Mouse (Mus musculus) forebrain, embryonic 10.5 days (tissue): ENCODE data around the gene Frmd5. TPM values are rescaled to one million over a fixed set of nuclear protein-coding genes. Genes with fewer than 3 reads are reported as not detected.

Experiments
- DNase-seq: peaks from one replicate; pipeline ENCODE4 v3.0.0-alpha.2; 2017; ENCODE audit warnings: low spot score; ENCODE audit errors: extremely low spot score
- H3K27ac ChIP-seq: fragments of 300-500 bp; sonication (generic); 2 replicates; pipeline ENCODE4 v1.5.1; 2016; ENCODE audit warnings: mild to moderate bottlenecking
- H3K27me3 ChIP-seq: fragments of 300-500 bp; sonication (generic); 2 replicates; pipeline ENCODE4 v1.6.1; 2016; ENCODE audit warnings: mild to moderate bottlenecking; ENCODE audit not compliant: poor library complexity, severe bottlenecking
- H3K36me3 ChIP-seq: fragments of 300-500 bp; sonication (generic); replicated peaks from 2 replicates; pipeline ENCODE4 v1.6.1; 2016; ENCODE audit warnings: mild to moderate bottlenecking, moderate library complexity
- H3K4me1 ChIP-seq: fragments of 300-500 bp; sonication (generic); 2 replicates; pipeline ENCODE4 v1.6.1; 2016
- H3K4me3 ChIP-seq: fragments of 300-500 bp; sonication (generic); 2 replicates; pipeline ENCODE4 v1.5.1; 2016; ENCODE audit warnings: mild to moderate bottlenecking, moderate library complexity
- H3K9me3 ChIP-seq: fragments of 300-500 bp; sonication (generic); 2 replicates; pipeline ENCODE4 v1.6.1; 2016; ENCODE audit warnings: mild to moderate bottlenecking, moderate library complexity
- WGBS: fragments of 180-500 bp; shearing (Covaris S2); methylation state at CpG from one replicate; pipeline ENCODE4 v1.1.7; 2016; 5-methylcytosine and 5-hydroxymethylcytosine counted together
- polyA plus RNA-seq: library from polyadenylated mRNA; unstranded; fragments of >200 nt; fragmentation: Nextera tagmentation; extraction: Ambion mirVana; gene quantifications from 2 replicates; pipeline ENCODE4 v1.2.1, GENCODE M21; 2016

Frmd5 gene
- polyA plus RNA-seq, 1 experiment from 2014 or later, result 13.9 TPM

DNA sequence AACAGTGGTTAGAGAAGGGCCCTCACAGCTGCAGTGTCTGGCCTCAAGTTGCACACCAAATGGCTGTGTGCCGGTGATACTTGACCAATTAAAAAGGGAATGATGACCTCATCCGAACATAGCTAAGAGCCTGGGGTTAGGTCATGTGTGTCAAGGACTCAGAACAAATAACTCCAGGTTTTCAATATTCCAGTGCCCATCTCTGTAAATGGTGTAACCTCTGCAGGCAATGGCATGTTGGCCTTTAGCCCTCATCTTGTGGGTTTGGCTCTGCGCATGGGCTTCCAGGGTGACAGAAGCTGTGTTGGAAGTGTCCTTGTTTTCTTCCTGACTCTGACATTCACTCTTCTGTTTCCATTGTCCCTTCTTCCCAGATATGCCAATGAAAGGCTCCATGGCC is 131.8 kb downstream of the Frmd5 start:
- H3K27me3 ChIP-seq, result no peaks in the 10 kb centered on the region
- whole genome bisulfite sequencing, result 84% methylated on average over 3 of the region's 3 CpGs
- no peak overlapping the region for H3K27ac ChIP-seq
- no peak overlapping the region for H3K4me3 ChIP-seq
- H3K4me1 ChIP-seq, result peaks cover 14% of the 10 kb centered on the region
- H3K9me3 ChIP-seq, result no peaks in the 10 kb centered on the region
- H3K36me3 ChIP-seq, result no peaks in the 10 kb centered on the region
- DNase-seq, result no peak

DNA sequence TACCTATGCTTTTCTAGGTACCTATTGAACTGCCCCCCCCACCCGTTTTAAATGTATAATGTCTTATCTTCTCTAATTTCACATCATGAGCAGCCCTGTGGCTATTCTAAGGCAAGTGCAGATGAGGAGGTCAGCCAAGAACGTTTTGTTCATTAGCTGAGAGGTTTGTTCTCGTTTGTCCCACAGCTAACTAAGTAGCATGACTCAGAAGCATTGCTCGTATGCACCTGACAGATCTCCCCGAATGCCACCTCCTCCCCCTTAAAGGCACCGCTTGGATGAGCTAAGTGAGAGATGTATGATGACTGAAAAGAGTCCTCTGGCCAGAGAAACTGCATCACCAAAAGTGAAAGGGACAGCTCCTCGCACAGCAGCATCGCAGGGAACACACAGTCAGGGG is 132.7 kb downstream of the Frmd5 start:
- H3K4me3 ChIP-seq, result no peak overlapping the region
- H3K9me3 ChIP-seq, result no peaks in the 10 kb centered on the region
- H3K4me1 ChIP-seq, result peaks cover 14% of the 10 kb centered on the region
- no peak overlapping the region for H3K27ac ChIP-seq
- WGBS, result 77% methylated on average over 8 of the region's 8 CpGs
- H3K27me3 ChIP-seq, result no peaks in the 10 kb centered on the region
- no peak for DNase-seq
- H3K36me3 ChIP-seq, result no peaks in the 10 kb centered on the region

DNA sequence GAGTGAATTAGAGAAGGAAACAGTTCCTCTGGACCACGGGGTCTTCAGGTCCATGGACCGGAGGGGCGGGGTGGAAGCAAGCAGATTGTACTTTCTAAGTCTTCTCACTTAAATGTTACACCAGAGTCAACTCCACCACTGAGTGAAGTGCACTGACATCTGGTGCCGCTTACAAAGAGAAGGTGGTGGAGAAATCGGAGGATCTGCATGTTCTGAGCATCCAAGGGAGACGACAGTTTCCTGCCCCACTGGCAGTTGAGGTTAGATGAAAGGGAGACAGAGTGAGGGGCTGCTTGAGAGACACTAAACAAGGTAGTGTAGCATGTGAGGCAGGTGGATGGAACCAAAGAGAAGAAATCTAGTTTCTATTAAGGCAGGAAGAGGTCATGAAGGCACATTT is 137.0 kb downstream of the Frmd5 start:
- DNase-seq, result no peak
- Histone ChIP-seq H3K4me3 (no peak overlapping the region), H3K4me1 (peaks cover 4% of the 10 kb centered on the region; the same call in 1 of the 2 replicates), H3K9me3 (no peaks in the 10 kb centered on the region), H3K36me3 (no peaks in the 10 kb centered on the region), H3K27me3 (no peaks in the 10 kb centered on the region), H3K27ac (no peak overlapping the region)
- WGBS, result 88% methylated on average over 6 of the region's 6 CpGs

DNA sequence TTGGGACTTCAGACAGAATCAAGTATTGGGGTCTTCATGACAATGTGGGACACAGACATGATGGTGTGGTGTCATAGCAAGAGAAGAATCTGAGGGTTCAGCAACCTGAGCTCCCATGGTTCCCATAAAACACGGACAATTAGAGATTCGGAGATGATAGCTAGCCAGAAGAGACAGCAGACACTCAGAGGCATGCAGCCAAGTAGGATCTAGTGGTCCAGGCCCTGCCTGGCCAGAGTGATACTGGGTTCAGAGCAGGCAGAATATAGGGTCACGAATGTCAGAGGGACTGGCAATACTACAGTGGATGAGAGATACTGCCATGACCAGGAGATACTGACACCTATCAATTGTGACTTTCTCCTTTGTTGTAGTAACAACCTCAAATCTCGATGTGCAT is 138.6 kb downstream of the Frmd5 start:
- Histone ChIP-seq H3K27me3 (no peaks in the 10 kb centered on the region), H3K36me3 (no peaks in the 10 kb centered on the region), H3K27ac (no peak overlapping the region), H3K4me3 (no peak overlapping the region), H3K4me1 (peaks cover 4% of the 10 kb centered on the region; the same call in 1 of the 2 replicates), H3K9me3 (no peaks in the 10 kb centered on the region)
- WGBS, result 93% methylated on average over 4 of the region's 4 CpGs
- DNase-seq, result no peak

DNA sequence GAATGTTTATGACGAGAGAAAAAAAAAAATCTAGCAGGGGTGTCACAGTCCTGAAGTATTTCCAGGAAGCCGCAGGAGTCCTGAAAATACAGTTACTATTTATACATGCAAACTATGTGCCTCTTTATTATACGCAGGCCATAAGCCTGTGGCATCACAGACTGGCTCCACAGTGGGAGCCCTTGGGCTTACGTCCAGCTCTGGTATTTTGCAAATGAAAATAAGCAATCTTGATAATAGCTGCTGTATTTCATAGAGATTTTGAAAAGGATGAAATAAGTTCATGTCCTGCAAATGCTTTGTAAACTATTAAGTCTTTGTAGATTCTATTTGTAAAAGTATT is 145.8 kb downstream of the Frmd5 start:
- 86% methylated on average over 4 of the region's 4 CpGs for WGBS
- no peaks in the 10 kb centered on the region for H3K27me3 ChIP-seq
- H3K9me3 ChIP-seq, result no peaks in the 10 kb centered on the region
- DNase-seq, result no peak
- H3K36me3 ChIP-seq, result no peaks in the 10 kb centered on the region
- no peak overlapping the region for H3K27ac ChIP-seq
- peaks cover 27% of the 10 kb centered on the region for H3K4me1 ChIP-seq
- no peak overlapping the region for H3K4me3 ChIP-seq

DNA sequence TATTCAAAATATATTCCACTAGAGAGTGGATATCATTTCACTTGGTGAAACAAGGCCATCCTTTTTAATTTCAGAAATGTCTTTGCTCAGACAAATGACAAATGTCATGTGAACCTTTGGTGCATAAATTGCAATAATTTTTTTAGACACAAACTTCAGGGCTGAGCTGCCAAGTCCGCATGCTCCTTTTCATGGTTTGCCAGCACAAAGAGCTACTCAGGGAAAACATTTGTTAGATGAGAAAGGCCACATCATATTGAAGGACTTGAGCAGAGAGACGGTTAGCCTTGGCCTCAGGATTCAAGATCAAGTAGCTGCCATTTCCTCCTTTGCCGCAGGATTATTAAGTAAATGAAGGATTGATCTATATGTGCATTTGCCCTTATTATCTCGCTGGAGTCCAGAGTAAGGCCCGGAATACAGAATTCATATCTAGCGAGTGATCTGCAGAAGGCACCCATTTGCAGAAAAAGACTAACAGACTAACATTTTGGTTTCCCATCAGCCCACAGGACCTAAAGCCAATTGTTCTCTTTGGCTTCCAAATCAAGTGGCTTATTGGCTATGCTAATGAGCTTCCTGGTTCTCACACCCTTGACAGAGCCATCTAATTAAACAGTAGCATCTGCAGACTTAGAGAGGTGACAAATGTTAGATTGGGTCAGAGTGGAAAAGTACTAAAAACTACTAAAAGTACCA is 146.3 kb downstream of the Frmd5 start:
- peaks cover 27% of the 10 kb centered on the region for H3K4me1 ChIP-seq
- H3K36me3 ChIP-seq, result no peaks in the 10 kb centered on the region
- 87% methylated on average over 6 of the region's 6 CpGs for WGBS
- DNase-seq, result no peak
- no peaks in the 10 kb centered on the region for H3K9me3 ChIP-seq
- no peak overlapping the region for H3K27ac ChIP-seq
- no peaks in the 10 kb centered on the region for H3K27me3 ChIP-seq
- H3K4me3 ChIP-seq, result no peak overlapping the region

DNA sequence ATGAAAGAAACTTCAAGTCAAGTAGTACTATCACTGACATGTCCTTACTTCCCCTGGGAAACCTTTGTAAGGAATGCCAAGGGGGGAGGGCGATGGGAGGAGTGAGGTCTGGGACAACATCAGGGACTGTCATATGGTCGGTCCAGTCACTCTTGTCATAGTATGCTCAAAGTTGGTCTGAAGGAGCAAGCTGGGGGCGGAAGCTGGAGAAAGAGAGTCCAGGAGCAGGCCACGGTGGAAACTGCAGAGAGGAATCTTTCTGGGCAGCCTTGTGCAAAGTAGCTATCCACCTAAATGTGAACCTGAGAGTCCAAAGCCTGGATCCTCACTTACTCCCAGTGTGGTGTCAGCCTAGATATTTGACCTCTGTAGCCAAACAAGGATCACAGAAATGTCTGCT is 147.5 kb downstream of the Frmd5 start:
- WGBS, result 90% methylated on average over 4 of the region's 4 CpGs
- H3K36me3 ChIP-seq, result no peaks in the 10 kb centered on the region
- H3K4me3 ChIP-seq, result no peak overlapping the region
- H3K27ac ChIP-seq, result no peak overlapping the region
- H3K4me1 ChIP-seq, result peaks cover 24% of the 10 kb centered on the region
- no peaks in the 10 kb centered on the region for H3K9me3 ChIP-seq
- H3K27me3 ChIP-seq, result no peaks in the 10 kb centered on the region
- no peak for DNase-seq

DNA sequence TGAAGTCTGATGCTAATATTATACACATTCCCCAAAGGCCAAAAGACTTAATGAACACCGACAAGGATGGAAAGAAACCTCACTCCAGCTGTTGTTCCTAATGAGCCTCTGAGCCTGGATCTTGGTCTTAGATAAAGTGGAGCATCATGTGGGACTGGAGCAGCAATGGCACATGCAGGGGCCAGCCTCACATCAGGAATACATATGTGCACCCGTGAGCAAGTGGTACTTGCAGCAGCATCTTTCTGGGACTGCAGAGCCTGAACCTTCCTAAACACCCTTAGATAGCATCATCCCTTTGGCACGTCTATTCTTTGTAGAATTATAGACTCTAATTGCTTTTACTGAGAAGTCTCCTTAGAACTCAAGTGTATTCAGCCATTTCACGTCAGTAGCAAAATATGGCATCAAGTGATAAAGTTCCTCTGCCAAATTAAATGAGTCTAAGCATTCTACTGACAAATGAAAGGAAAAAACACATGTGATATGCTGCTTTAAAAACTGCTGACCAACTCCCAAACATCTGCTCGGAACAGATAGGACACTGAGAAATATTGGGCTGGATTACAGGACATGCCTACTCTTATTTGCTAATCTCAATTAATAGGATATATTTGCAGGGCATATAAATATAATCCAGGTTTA is 148.6 kb downstream of the Frmd5 start:
- Histone ChIP-seq H3K9me3 (no peaks in the 10 kb centered on the region), H3K36me3 (no peaks in the 10 kb centered on the region), H3K4me3 (no peak overlapping the region), H3K27ac (no peak overlapping the region), H3K4me1 (peaks cover 24% of the 10 kb centered on the region), H3K27me3 (no peaks in the 10 kb centered on the region)
- no peak for DNase-seq
- 89% methylated on average over 5 of the region's 5 CpGs for WGBS

DNA sequence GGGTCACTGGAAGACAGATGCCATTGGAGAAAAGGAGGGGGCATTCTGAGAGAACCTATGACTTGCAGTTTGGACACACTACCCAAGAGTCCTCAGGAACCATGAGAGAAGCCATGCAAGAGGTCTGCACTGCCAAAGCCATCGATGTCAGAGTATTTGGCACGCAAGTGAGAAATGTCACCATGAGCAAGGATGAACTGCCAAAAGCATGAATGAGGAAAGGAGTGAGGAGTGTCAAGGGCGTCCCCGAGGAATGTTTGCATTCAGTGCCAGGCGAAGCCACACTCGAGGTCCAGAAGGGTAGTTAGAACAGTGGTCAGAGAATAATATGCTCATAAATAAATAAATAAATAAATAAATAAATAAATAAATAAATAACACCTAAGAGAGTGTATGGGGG is 150.9 kb downstream of the Frmd5 start:
- Histone ChIP-seq H3K9me3 (no peaks in the 10 kb centered on the region), H3K4me3 (no peak overlapping the region), H3K27me3 (no peaks in the 10 kb centered on the region), H3K4me1 (peaks cover 12% of the 10 kb centered on the region), H3K36me3 (no peaks in the 10 kb centered on the region), H3K27ac (no peak overlapping the region)
- WGBS, result 92% methylated on average over 6 of the region's 6 CpGs
- DNase-seq, result no peak

DNA sequence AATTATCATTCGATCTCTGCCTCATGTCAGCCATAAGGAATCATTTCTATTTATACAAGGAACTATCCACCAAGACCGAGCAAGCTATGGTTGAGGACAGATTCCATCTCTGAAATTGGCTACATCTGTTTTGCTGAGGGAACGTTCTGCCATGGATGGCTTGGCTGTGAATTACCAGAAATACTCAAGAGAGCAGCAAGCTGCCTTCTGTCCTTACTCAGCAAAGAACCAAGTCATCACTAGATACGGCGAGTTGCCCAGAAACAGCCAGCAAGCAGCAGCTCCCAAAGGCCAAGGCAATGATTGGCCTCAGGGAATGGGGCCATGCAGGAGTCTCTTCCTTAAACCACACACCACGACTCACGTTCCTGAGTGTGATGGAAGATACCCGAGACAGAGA is 151.8 kb downstream of the Frmd5 start:
- DNase-seq, result no peak
- H3K36me3 ChIP-seq, result no peaks in the 10 kb centered on the region
- H3K4me3 ChIP-seq, result no peak overlapping the region
- 0 out of 2 replicates have a peak, but pooled peaks cover 6% of the 10 kb centered on the region for H3K4me1 ChIP-seq
- 90% methylated on average over 8 of the region's 8 CpGs for WGBS
- no peaks in the 10 kb centered on the region for H3K27me3 ChIP-seq
- no peaks in the 10 kb centered on the region for H3K9me3 ChIP-seq
- no peak overlapping the region for H3K27ac ChIP-seq

DNA sequence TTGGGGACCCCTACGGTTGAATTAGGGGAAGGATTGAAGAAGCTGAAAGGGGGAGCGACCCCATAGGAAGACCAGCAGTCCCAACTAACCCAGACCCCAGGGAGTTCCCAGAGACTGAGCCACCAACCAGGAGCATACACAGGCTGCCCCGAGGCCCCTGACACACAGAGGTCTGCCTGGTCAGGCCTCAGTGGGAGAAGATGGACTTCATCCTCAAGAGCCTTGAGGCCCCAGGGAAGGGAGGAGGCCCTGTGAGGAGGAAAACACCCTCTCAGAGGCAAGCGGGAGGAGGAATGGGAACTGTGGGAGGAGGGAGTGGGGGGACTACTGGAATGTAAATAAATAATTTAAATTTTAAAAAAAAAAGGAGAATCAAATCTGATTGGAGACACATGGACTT is 160.4 kb downstream of the Frmd5 start:
- H3K36me3 ChIP-seq, result no peaks in the 10 kb centered on the region
- H3K4me3 ChIP-seq, result no peak overlapping the region
- WGBS, result 80% methylated on average over 4 of the region's 4 CpGs
- 0 out of 2 replicates have a peak overlapping the region, but pooled peaks have one; percentile 41 for H3K27ac ChIP-seq
- no peaks in the 10 kb centered on the region for H3K27me3 ChIP-seq
- H3K9me3 ChIP-seq, result no peaks in the 10 kb centered on the region
- H3K4me1 ChIP-seq, result peaks cover 18% of the 10 kb centered on the region
- no peak for DNase-seq

DNA sequence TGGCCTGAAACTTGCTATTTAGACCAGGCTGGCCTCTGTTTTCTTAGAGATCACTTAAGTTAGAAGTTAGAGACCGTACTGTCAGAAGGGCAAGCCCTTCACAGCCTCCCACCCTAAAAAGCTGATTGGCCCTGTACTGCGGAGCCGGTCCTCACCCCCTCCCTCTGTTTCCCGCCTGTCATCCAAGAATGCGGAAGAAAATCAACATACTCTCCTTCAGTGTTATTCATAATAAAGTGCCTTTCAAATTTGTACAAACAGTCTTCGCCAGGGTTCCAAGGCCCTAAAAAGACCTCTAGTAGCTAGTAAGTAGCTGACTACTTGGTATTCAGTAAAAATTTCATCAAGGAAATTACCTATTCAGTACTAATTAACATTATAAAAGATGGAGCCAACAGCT is 164.0 kb downstream of the Frmd5 start:
- Histone ChIP-seq H3K9me3 (no peaks in the 10 kb centered on the region), H3K27ac (no peak overlapping the region), H3K4me1 (peaks cover 18% of the 10 kb centered on the region), H3K4me3 (no peak overlapping the region), H3K36me3 (no peaks in the 10 kb centered on the region), H3K27me3 (no peaks in the 10 kb centered on the region)
- DNase-seq, result no peak
- WGBS, result 48% methylated on average over 6 of the region's 6 CpGs

DNA sequence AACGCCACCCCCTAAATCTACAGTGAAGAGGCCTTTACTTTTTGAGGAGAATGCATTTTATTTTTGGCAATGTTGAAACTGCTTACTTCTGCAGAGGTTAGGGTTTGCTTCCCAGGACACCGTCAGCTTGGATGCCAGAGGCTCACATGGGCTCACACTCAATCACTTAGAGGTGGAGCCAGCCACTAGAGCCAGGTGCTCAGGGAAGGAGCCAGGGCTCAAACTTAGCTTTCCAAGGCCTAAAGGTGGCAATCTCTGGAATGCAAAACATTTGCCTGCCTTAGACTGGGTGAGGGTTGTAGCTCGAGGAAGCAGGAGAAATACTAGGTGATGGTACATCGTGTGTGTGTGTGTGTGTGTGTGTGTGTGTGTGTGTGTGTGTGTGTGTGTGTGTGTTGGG is 174.8 kb downstream of the Frmd5 start:
- Histone ChIP-seq H3K4me1 (peaks cover 11% of the 10 kb centered on the region), H3K9me3 (no peaks in the 10 kb centered on the region), H3K4me3 (no peak overlapping the region), H3K27me3 (no peaks in the 10 kb centered on the region), H3K36me3 (no peaks in the 10 kb centered on the region), H3K27ac (no peak overlapping the region)
- DNase-seq, result no peak
- WGBS, result 78% methylated on average over 4 of the region's 4 CpGs
